Mouse (Mus musculus) cerebellum, adult 18-20 months (tissue): Measurements from ENCODE around the gene Crmp1.

Experiments used
- DNase-seq, 2 experiments: peaks; one replicate each; pipeline ENCODE4 v3.0.0; 2021

Gene Crmp1

GRCm38 (mm10) chr5:37241651-37242151 is at the start of gene Crmp1:
TSS of gene Crmp1 (plus strand) at chr5:37241940.
- DNase-seq: peak; percentile 97

- no peak for DNase-seq
These were observed 45.5 kb upstream of the Crmp1 start for GRCm38 (mm10) chr5:37196196-37196595.

- DNase-seq: no peak
These were observed 45.0 kb upstream of the Crmp1 start for GRCm38 (mm10) chr5:37196666-37197250.

- no peak for DNase-seq
These were observed 44.3 kb upstream of the Crmp1 start for GRCm38 (mm10) chr5:37197423-37197822.

GRCm38 (mm10) chr5:37198011-37198688 is 43.6 kb upstream of the Crmp1 start:
- no peak for DNase-seq

GRCm38 (mm10) chr5:37202285-37202684 is 39.5 kb upstream of the Crmp1 start:
- DNase-seq: no peak

GRCm38 (mm10) chr5:37204886-37205285 is 36.9 kb upstream of the Crmp1 start:
- DNase-seq: no peak

- no peak for DNase-seq
These were observed 36.3 kb upstream of the Crmp1 start for GRCm38 (mm10) chr5:37205420-37205819.

GRCm38 (mm10) chr5:37206364-37206763 is 35.4 kb upstream of the Crmp1 start:
- no peak for DNase-seq

GRCm38 (mm10) chr5:37212938-37213708 is 28.6 kb upstream of the Crmp1 start:
- no peak for DNase-seq

GRCm38 (mm10) chr5:37213709-37214103 is 28.0 kb upstream of the Crmp1 start:
- no peak for DNase-seq

- no peak for DNase-seq
These were observed 27.1 kb upstream of the Crmp1 start for GRCm38 (mm10) chr5:37214614-37215013.

- no peak for DNase-seq
These were observed 26.5 kb upstream of the Crmp1 start for GRCm38 (mm10) chr5:37215276-37215675.

- DNase-seq: no peak
These were observed 22.1 kb upstream of the Crmp1 start for GRCm38 (mm10) chr5:37219615-37220014.

- no peak for DNase-seq
These were observed 21.2 kb upstream of the Crmp1 start for GRCm38 (mm10) chr5:37220575-37220974.

- no peak for DNase-seq
These were observed 20.2 kb upstream of the Crmp1 start for GRCm38 (mm10) chr5:37221563-37221962.

GRCm38 (mm10) chr5:37222316-37222715 is 19.4 kb upstream of the Crmp1 start:
- DNase-seq: no peak

GRCm38 (mm10) chr5:37225708-37226107 is 16.0 kb upstream of the Crmp1 start:
- no peak for DNase-seq

GRCm38 (mm10) chr5:37227956-37228680 is 13.6 kb upstream of the Crmp1 start:
- DNase-seq: no peak

GRCm38 (mm10) chr5:37228894-37229293 is 12.8 kb upstream of the Crmp1 start:
- no peak for DNase-seq

- DNase-seq: no peak
These were observed 8.7 kb upstream of the Crmp1 start for GRCm38 (mm10) chr5:37233010-37233557.

- no peak for DNase-seq
These were observed 3.1 kb upstream of the Crmp1 start for GRCm38 (mm10) chr5:37238654-37239053.

- no peak for DNase-seq
These were observed 1.2 kb upstream of the Crmp1 start for GRCm38 (mm10) chr5:37240550-37240949.
